Mouse (Mus musculus) forebrain, postnatal 0 days (tissue): Measurements from ENCODE around the gene Sdcbp2. TPM values are rescaled to one million over a fixed set of nuclear protein-coding genes. Genes with fewer than 3 reads are reported as not detected.

Source experiments
- ATAC-seq: fragments of 200-750 bp; cut with Nextera tagmentation; 2 replicates; pipeline ENCODE4 v1.8.0; 2017; ENCODE audit warnings: mild to moderate bottlenecking, moderate library complexity
- DNase-seq: peaks from one replicate; pipeline ENCODE4 v3.0.0-alpha.2; 2015
- H3K27ac ChIP-seq: fragments of 300-500 bp; sonication (generic); 2 replicates; pipeline ENCODE4 v1.5.1; 2014; ENCODE audit warnings: low read depth, mild to moderate bottlenecking, antibody characterized with exemption, low read length, moderate library complexity, mixed read lengths
- H3K27me3 ChIP-seq: fragments of 300-500 bp; sonication (generic); 2 replicates; pipeline ENCODE4 v1.6.1; 2014; ENCODE audit warnings: mild to moderate bottlenecking, low read length, mixed read lengths; ENCODE audit not compliant: insufficient read depth
- H3K36me3 ChIP-seq: fragments of 300-500 bp; sonication (generic); 2 replicates; pipeline ENCODE4 v1.6.1; 2014; ENCODE audit warnings: mild to moderate bottlenecking, moderate library complexity; ENCODE audit not compliant: insufficient read depth
- H3K4me1 ChIP-seq: fragments of 300-500 bp; sonication (generic); 2 replicates; pipeline ENCODE4 v1.6.1; 2014; ENCODE audit warnings: antibody characterized with exemption; ENCODE audit not compliant: insufficient read depth
- H3K4me2 ChIP-seq: fragments of 300-500 bp; sonication (generic); 2 replicates; pipeline ENCODE4 v1.6.1; 2014; ENCODE audit warnings: low read depth, mild to moderate bottlenecking, moderate library complexity
- H3K4me3 ChIP-seq: fragments of 300-500 bp; sonication (generic); 2 replicates; pipeline ENCODE4 v1.5.1; 2014; ENCODE audit warnings: low read depth, low read length, mixed read lengths
- H3K9ac ChIP-seq: fragments of 300-500 bp; sonication (generic); 2 replicates; pipeline ENCODE4 v1.6.1; 2014; ENCODE audit warnings: mild to moderate bottlenecking
- H3K9me3 ChIP-seq: fragments of 300-500 bp; sonication (generic); 2 replicates; pipeline ENCODE4 v1.6.1; 2016; ENCODE audit warnings: low read length
- CTCF ChIP-seq: sonication (generic); IDR thresholded peaks from 2 replicates; pipeline ENCODE4 v1.5.1; 2016; ENCODE audit warnings: antibody characterized with exemption, control low read depth, low read depth
- WGBS: fragments of 180-500 bp; shearing (Covaris S2); extraction: QIAGEN DNeasy Blood & Tissue Kit; methylation state at CpG from one replicate; pipeline ENCODE4 v1.1.7; 2014; 5-methylcytosine and 5-hydroxymethylcytosine counted together
- polyA plus RNA-seq: library from polyadenylated mRNA; unstranded; fragments of >200 nt; fragmentation: Nextera tagmentation; extraction: Ambion mirVana; gene quantifications from 2 replicates; pipeline ENCODE4 v1.2.1, GENCODE M21; 2015
- total RNA-seq: library from RNA; depleted of rRNA; stranded (reverse); fragments of >200 nt; gene quantifications from 2 replicates; pipeline ENCODE4 v1.2.3, GENCODE M21; 2014

Sdcbp2 gene
- total and polyA plus RNA-seq, 2 experiments from 2014 or later: 0.90 to 1.6 TPM

GRCm38 (mm10) chr2:151629310-151629709 lies 56.9 kb downstream of the Sdcbp2 start:
- Histone ChIP-seq H3K27ac (no peak overlapping the region), H3K4me1 (no peaks in the 10 kb centered on the region), H3K4me3 (no peak overlapping the region), H3K9ac (no peak overlapping the region), H3K4me2 (no peak overlapping the region), H3K27me3 (no peaks in the 10 kb centered on the region), H3K9me3 (no peaks in the 10 kb centered on the region), H3K36me3 (no peaks in the 10 kb centered on the region)
- DNase-seq: no peak
- 80% methylated on average over 7 of the region's 7 CpGs for WGBS
- no peak for TF ChIP-seq CTCF
- no peak for ATAC-seq

GRCm38 (mm10) chr2:151631406-151632158 lies 59.2 kb downstream of the Sdcbp2 start:
- Histone ChIP-seq H3K27ac (peak overlapping the region; percentile 76), H3K4me1 (no peaks in the 10 kb centered on the region), H3K9me3 (no peaks in the 10 kb centered on the region), H3K4me3 (peak overlapping the region; percentile 66), H3K9ac (peak overlapping the region; percentile 85), H3K4me2 (peak overlapping the region; percentile 64), H3K27me3 (no peaks in the 10 kb centered on the region), H3K36me3 (no peaks in the 10 kb centered on the region)
- ATAC-seq (peak; percentile 56), DNase-seq (peak; percentile 24)
- 3% methylated on average over 21 of the region's 22 CpGs for WGBS
- TF ChIP-seq CTCF: no peak

- no peaks in the 10 kb centered on the region for H3K4me1 ChIP-seq
- TF ChIP-seq CTCF: peak; percentile 74
- H3K4me3 ChIP-seq: peak within 1 kb of the TSS; percentile 66
- no peaks in the 10 kb centered on the region for H3K36me3 ChIP-seq
- ATAC-seq (peak; percentile 84), DNase-seq (peak; percentile 80)
- no peaks in the 10 kb centered on the region for H3K9me3 ChIP-seq
- peak within 1 kb of the TSS; percentile 64 for H3K4me2 ChIP-seq
- H3K9ac ChIP-seq: peak within 1 kb of the TSS; percentile 85
- no peaks in the 10 kb centered on the region for H3K27me3 ChIP-seq
- H3K27ac ChIP-seq: peak within 1 kb of the TSS; percentile 76
- under 1% methylated on average over 44 of the region's 47 CpGs for WGBS
Observed at GRCm38 (mm10) chr2:151632159-151632814, 59.9 kb downstream of the Sdcbp2 start, which contains the start of gene Snph. Gene Snph (minus strand): TSS chr2:151632593.

GRCm38 (mm10) chr2:151632982-151633381 lies 60.6 kb downstream of the Sdcbp2 start:
- Histone ChIP-seq H3K9ac (no peak overlapping the region), H3K4me1 (no peaks in the 10 kb centered on the region), H3K4me3 (peak overlapping the region; percentile 66; the same call in 1 of the 2 replicates), H3K36me3 (no peaks in the 10 kb centered on the region), H3K27ac (no peak overlapping the region), H3K4me2 (peak overlapping the region; percentile 64), H3K9me3 (no peaks in the 10 kb centered on the region), H3K27me3 (no peaks in the 10 kb centered on the region)
- ATAC-seq (no peak), DNase-seq (no peak)
- 55% methylated on average over 5 of the region's 5 CpGs for WGBS
- TF ChIP-seq CTCF: no peak

GRCm38 (mm10) chr2:151634903-151635302 lies 62.5 kb downstream of the Sdcbp2 start:
- ATAC-seq (peak; percentile 28; the same call in 1 of the 2 replicates), DNase-seq (peak; percentile 35)
- Histone ChIP-seq H3K27me3 (no peaks in the 10 kb centered on the region), H3K9me3 (no peaks in the 10 kb centered on the region), H3K4me1 (no peaks in the 10 kb centered on the region), H3K9ac (no peak overlapping the region), H3K27ac (no peak overlapping the region), H3K4me2 (no peak overlapping the region), H3K36me3 (no peaks in the 10 kb centered on the region), H3K4me3 (no peak overlapping the region)
- no peak for TF ChIP-seq CTCF
- 18% methylated on average over 2 of the region's 2 CpGs for WGBS

GRCm38 (mm10) chr2:151635362-151636014 lies 63.1 kb downstream of the Sdcbp2 start:
- ATAC-seq: no peak
- Histone ChIP-seq H3K4me2 (no peak overlapping the region), H3K9me3 (no peaks in the 10 kb centered on the region), H3K4me1 (no peaks in the 10 kb centered on the region), H3K27ac (no peak overlapping the region), H3K4me3 (no peak overlapping the region), H3K27me3 (no peaks in the 10 kb centered on the region), H3K9ac (no peak overlapping the region), H3K36me3 (no peaks in the 10 kb centered on the region)
- no peak for TF ChIP-seq CTCF
- DNase-seq: peak; percentile 33
- WGBS: 51% methylated on average over 9 of the region's 9 CpGs
